Mouse (Mus musculus) C2C12 (cell line): ENCODE data around the gene Yju2.

Experiments used
- CTCF ChIP-seq: IDR thresholded peaks from one replicate; pipeline ENCODE4 v1.5.1; 2011; ENCODE audit not compliant: control insufficient read depth, insufficient read depth, insufficient read length
- MAX ChIP-seq: IDR thresholded peaks from one replicate; pipeline ENCODE4 v1.6.1; 2011; ENCODE audit warnings: mild to moderate bottlenecking, control low read depth
- MYOD1 ChIP-seq: IDR thresholded peaks from one replicate; pipeline ENCODE4 v1.6.1; 2011; ENCODE audit warnings: low read depth; ENCODE audit not compliant: control insufficient read depth, insufficient read length
- USF1 ChIP-seq: IDR thresholded peaks from one replicate; pipeline ENCODE4 v1.6.1; 2011; ENCODE audit warnings: low read depth, mild to moderate bottlenecking, control low read depth, moderate library complexity

DNA sequence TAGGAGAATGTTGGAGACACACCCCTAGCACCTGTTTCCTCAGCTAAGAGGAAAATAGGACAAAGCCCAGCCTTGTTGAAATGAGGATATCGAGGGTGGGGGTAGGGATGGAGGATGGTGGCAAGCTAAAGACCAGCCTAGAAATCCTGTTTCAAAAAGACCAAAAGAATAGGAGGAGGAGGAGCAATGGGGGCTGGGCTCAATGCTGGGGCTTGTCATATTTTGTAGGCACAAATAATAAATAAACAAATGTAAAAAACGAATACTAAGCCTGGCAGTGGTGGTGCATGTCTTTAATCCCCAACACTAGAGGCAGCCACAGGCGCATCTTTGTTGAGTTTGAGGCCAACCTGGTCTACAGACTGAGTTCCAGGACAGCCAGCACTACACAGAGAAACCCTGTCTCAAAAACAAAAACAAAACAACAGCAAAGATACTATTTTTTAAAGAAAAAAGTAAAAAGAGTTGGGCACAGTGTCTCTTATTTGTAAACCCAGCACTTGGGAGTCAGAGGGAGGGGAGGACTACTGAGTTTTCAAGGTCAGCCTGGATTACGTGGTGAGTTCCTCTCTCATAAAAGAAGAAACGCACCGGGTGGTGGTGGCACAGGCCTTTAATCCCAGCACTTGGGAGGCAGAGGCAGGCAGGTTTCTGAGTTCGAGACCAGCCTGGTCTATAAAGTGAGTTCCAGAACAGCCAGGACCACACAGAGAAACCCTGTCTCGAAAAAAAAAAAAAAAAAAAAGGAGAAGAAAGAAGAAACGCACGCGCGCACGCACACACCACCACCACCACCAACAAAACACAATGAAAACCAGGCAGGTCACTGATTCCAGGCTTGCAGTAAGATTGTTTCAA lies 944 bp upstream of the Yju2 start:
- TF ChIP-seq CTCF (no peak), MAX (no peak), USF1 (no peak), MYOD1 (no peak)
